Mouse (Mus musculus) T-helper 2 cell (primary cell): ENCODE measurements around the gene Zfp362.

Source experiments
- in situ Hi-C: fragments of 300-600 bp; cut with MboI, MseI; formaldehyde crosslinking; loops from one replicate; pipeline ENCODE4 v1.15.1; 2025; ENCODE audit warnings: high pct_unique_total_duplicates

Zfp362 gene

GRCm38 (mm10) chr4:128766929-128767328 lies 38.9 kb downstream of the Zfp362 start:
- in situ Hi-C loops = loop anchor here (10.0 kb wide), 1 partner anchor 88 kb away; no protein-coding TSS in a partner anchor

GRCm38 (mm10) chr4:128760029-128760428 lies 45.8 kb downstream of the Zfp362 start:
- in situ Hi-C loops = loop anchor here (10.0 kb wide), 1 partner anchor 95 kb away; no protein-coding TSS in a partner anchor

- in situ Hi-C loops = no loop called here
These were observed 46.6 kb downstream of the Zfp362 start for GRCm38 (mm10) chr4:128759214-128759613.

GRCm38 (mm10) chr4:128755900-128756299 lies 49.9 kb downstream of the Zfp362 start:
- in situ Hi-C loops = no loop called here

- in situ Hi-C loops = no loop called here
These were observed 50.8 kb downstream of the Zfp362 start, which contains the start of gene A3galt2 for GRCm38 (mm10) chr4:128755064-128755463. Gene A3galt2 (plus strand): TSS chr4:128755364.

- in situ Hi-C loops = no loop called here
These were observed 52.3 kb downstream of the Zfp362 start for GRCm38 (mm10) chr4:128753571-128753970.

GRCm38 (mm10) chr4:128752031-128752757 lies 53.7 kb downstream of the Zfp362 start:
- in situ Hi-C loops = no loop called here

- in situ Hi-C loops = no loop called here
These were observed 54.8 kb downstream of the Zfp362 start for GRCm38 (mm10) chr4:128751006-128751405.

GRCm38 (mm10) chr4:128748309-128748708 lies 57.5 kb downstream of the Zfp362 start:
- in situ Hi-C loops = no loop called here

- in situ Hi-C loops = no loop called here
These were observed 58.1 kb downstream of the Zfp362 start for GRCm38 (mm10) chr4:128747614-128748270.

GRCm38 (mm10) chr4:128745160-128745559 lies 60.7 kb downstream of the Zfp362 start:
- in situ Hi-C loops = no loop called here

- in situ Hi-C loops = no loop called here
These were observed 62.7 kb downstream of the Zfp362 start for GRCm38 (mm10) chr4:128743031-128743626.

GRCm38 (mm10) chr4:128742379-128742970 lies 63.4 kb downstream of the Zfp362 start:
- in situ Hi-C loops = no loop called here

GRCm38 (mm10) chr4:128741906-128742305 lies 63.9 kb downstream of the Zfp362 start:
- in situ Hi-C loops = no loop called here

GRCm38 (mm10) chr4:128740878-128741277 lies 65.0 kb downstream of the Zfp362 start:
- in situ Hi-C loops = no loop called here

GRCm38 (mm10) chr4:128737825-128738610 lies 67.8 kb downstream of the Zfp362 start:
- in situ Hi-C loops = no loop called here

GRCm38 (mm10) chr4:128737137-128737589 lies 68.7 kb downstream of the Zfp362 start:
- in situ Hi-C loops = no loop called here

GRCm38 (mm10) chr4:128734721-128735671 lies 70.8 kb downstream of the Zfp362 start:
- in situ Hi-C loops = no loop called here

- in situ Hi-C loops = no loop called here
These were observed 71.6 kb downstream of the Zfp362 start for GRCm38 (mm10) chr4:128734217-128734616.

GRCm38 (mm10) chr4:128733496-128733895 lies 72.3 kb downstream of the Zfp362 start:
- in situ Hi-C loops = no loop called here
